Mouse (Mus musculus) heart, embryonic 14.5 days (tissue): ENCODE measurements around the gene Negr1. TPM values are rescaled to one million over a fixed set of nuclear protein-coding genes. Genes with fewer than 3 reads are reported as not detected.

Experiments
- ATAC-seq: fragments of 200-750 bp; cut with Nextera tagmentation; 2 replicates; pipeline ENCODE4 v1.8.0; 2017; ENCODE audit warnings: low read depth, moderate TSS enrichment; ENCODE audit not compliant: insufficient number of reproducible peaks, insufficient read depth, low FRiP score
- H3K27ac ChIP-seq, 2 experiments: fragments of 200-500 bp in 1 of 2; fragments of 300-500 bp in 1 of 2; sonication (generic) in 1 of 2; replicated peaks in 1 of 2; 2 replicates each; pipeline ENCODE4 v1.5.1; 2012 to 2014; ENCODE audit warnings: low read depth in 2 of 2, low read length in 2 of 2, control low read depth in 1 of 2, mild to moderate bottlenecking in 1 of 2, mixed read lengths in 1 of 2; ENCODE audit not compliant: control insufficient read depth in 1 of 2, insufficient read depth in 1 of 2
- H3K27me3 ChIP-seq: fragments of 300-500 bp; sonication (generic); 2 replicates; pipeline ENCODE4 v1.6.1; 2014; ENCODE audit warnings: mild to moderate bottlenecking, low read length, control low read depth; ENCODE audit not compliant: control insufficient read depth, insufficient read depth
- H3K36me3 ChIP-seq: fragments of 300-500 bp; sonication (generic); 2 replicates; pipeline ENCODE4 v1.6.1; 2014; ENCODE audit warnings: mild to moderate bottlenecking, control low read depth, low read length, mixed read lengths; ENCODE audit not compliant: control insufficient read depth, insufficient read depth
- H3K4me1 ChIP-seq, 2 experiments: fragments of 200-500 bp in 1 of 2; fragments of 300-500 bp in 1 of 2; sonication (generic) in 1 of 2; 2 replicates each; pipeline ENCODE4 v1.6.1; 2012 to 2014; ENCODE audit warnings: low read length in 2 of 2, control low read depth in 1 of 2, mixed read lengths in 1 of 2; ENCODE audit not compliant: control insufficient read depth in 2 of 2, insufficient read depth in 2 of 2
- H3K4me2 ChIP-seq: fragments of 300-500 bp; sonication (generic); 2 replicates; pipeline ENCODE4 v1.6.1; 2014; ENCODE audit warnings: mild to moderate bottlenecking, low read length
- H3K4me3 ChIP-seq, 2 experiments: fragments of 200-500 bp in 1 of 2; fragments of 300-500 bp in 1 of 2; sonication (generic) in 1 of 2; 2 replicates each; pipeline ENCODE4 v1.5.1; 2012 to 2014; ENCODE audit warnings: low read length in 2 of 2, mild to moderate bottlenecking in 2 of 2, control low read depth in 1 of 2, low read depth in 1 of 2, moderate library complexity in 1 of 2; ENCODE audit not compliant: control insufficient read depth in 1 of 2, insufficient read depth in 1 of 2
- H3K9ac ChIP-seq: fragments of 300-500 bp; sonication (generic); 2 replicates; pipeline ENCODE4 v1.6.1; 2014; ENCODE audit warnings: mild to moderate bottlenecking, low read length
- H3K9me3 ChIP-seq: fragments of 300-500 bp; sonication (generic); 2 replicates; pipeline ENCODE4 v1.6.1; 2016; ENCODE audit warnings: low read length, control low read depth; ENCODE audit not compliant: control insufficient read depth
- WGBS: fragments of 180-500 bp; shearing (Covaris S2); extraction: QIAGEN DNeasy Blood & Tissue Kit; methylation state at CpG from one replicate; pipeline ENCODE4 v1.1.7; 2014; 5-methylcytosine and 5-hydroxymethylcytosine counted together
- polyA plus RNA-seq: library from polyadenylated mRNA; unstranded; fragments of >200 nt; fragmentation: Nextera tagmentation; extraction: Ambion mirVana; gene quantifications from 2 replicates; pipeline ENCODE4 v1.2.1, GENCODE M21; 2014

The Negr1 gene
- polyA plus RNA-seq, 1 experiment from 2014 or later: 2.4 TPM

- H3K27me3 ChIP-seq: no peaks in the 10 kb centered on the region
- no peaks in the 10 kb centered on the region for H3K4me1 ChIP-seq
- no peak overlapping the region for H3K27ac ChIP-seq
- WGBS: 69% methylated on average over 2 of the region's 2 CpGs
- H3K9ac ChIP-seq: no peak overlapping the region
- H3K4me2 ChIP-seq: no peak overlapping the region
- no peak for ATAC-seq
- H3K36me3 ChIP-seq: no peaks in the 10 kb centered on the region
- no peak overlapping the region for H3K4me3 ChIP-seq
- H3K9me3 ChIP-seq: no peaks in the 10 kb centered on the region
Observed at GRCm38 (mm10) chr3:156628594-156628993, 67.0 kb downstream of the Negr1 start.

DNA sequence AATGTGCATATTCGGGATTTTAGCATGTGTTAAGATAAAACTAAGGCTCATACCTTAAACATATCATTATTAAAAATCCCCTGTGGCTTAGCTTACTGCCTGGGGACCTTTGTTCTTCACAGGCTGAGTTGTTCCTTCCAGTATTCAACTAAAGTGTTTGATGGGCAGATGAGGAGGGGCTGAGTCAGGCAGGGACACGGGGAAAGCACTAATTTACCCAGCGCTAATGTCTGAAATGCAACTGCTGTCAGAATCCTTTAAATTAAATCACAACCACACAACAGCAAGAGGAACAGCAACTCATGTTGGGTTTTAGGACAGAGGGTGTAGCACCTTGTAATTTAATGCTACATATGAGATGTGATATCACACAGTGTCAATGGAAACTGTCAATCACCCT, 71.3 kb downstream of the Negr1 start:
- H3K9ac ChIP-seq: no peak overlapping the region
- 53% methylated on average over 3 of the region's 3 CpGs for WGBS
- no peak for ATAC-seq

DNA sequence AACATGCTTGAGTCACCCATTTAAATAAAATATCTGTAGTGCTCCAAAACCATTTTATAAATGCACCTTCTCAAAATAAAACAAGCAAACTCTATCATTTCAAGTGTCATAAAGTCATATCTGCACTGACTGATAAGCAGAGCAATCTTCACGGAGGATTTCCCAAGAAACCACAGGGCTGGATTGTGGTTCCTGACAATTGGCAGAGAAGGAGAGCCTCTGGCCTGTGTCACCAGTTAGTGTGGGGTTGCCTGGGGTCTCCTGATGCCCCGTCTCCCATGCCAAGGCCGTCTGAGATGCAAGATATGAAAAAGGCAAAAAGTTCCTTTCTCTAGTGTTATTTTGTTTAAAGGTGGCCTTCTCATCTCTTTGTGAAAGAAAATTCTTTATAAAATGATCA, 77.8 kb downstream of the Negr1 start:
- Histone ChIP-seq H3K27ac (no peak overlapping the region), H3K4me3 (no peak overlapping the region), H3K4me2 (no peak overlapping the region), H3K4me1 (no peaks in the 10 kb centered on the region), H3K27me3 (no peaks in the 10 kb centered on the region), H3K9ac (no peak overlapping the region), H3K9me3 (no peaks in the 10 kb centered on the region), H3K36me3 (no peaks in the 10 kb centered on the region)
- 40% methylated on average over 3 of the region's 3 CpGs for WGBS
- ATAC-seq: no peak

More for the DNA sequence above, 71.3 kb downstream of the Negr1 start:
- Histone ChIP-seq H3K36me3 (no peaks in the 10 kb centered on the region), H3K4me1 (no peaks in the 10 kb centered on the region), H3K27ac (no peak overlapping the region), H3K9me3 (no peaks in the 10 kb centered on the region), H3K4me2 (no peak overlapping the region), H3K4me3 (no peak overlapping the region), H3K27me3 (no peaks in the 10 kb centered on the region)

- no peak overlapping the region for H3K4me2 ChIP-seq
- WGBS: 83% methylated on average over 3 of the region's 3 CpGs
Observed at GRCm38 (mm10) chr3:156643710-156644363, 82.2 kb downstream of the Negr1 start.

DNA sequence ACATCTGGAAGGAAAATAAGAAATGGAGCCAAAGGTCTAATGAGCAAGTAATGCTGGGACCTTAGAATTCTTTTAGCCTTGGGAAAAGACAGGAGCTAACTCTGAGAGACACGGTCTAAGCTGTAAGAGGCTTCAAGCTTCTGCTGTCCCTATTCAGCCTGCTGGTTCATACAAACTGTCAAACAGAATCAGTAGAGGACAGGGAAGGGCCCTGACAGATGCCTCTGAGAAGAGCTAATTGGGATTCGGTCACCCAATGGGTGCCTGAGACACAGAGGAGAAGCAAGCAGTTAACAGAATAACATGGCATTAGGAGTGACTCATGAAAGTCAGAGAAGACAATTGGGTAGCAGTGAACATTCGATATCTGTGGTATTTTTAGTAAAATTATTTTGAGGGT, 86.8 kb downstream of the Negr1 start:
- 57% methylated on average over 3 of the region's 3 CpGs for WGBS
- no peak overlapping the region for H3K4me2 ChIP-seq
- no peaks in the 10 kb centered on the region for H3K27me3 ChIP-seq
- H3K36me3 ChIP-seq: no peaks in the 10 kb centered on the region
- H3K9me3 ChIP-seq: no peaks in the 10 kb centered on the region
- H3K9ac ChIP-seq: no peak overlapping the region
- no peaks in the 10 kb centered on the region for H3K4me1 ChIP-seq
- no peak overlapping the region for H3K4me3 ChIP-seq
- H3K27ac ChIP-seq: no peak overlapping the region
- no peak for ATAC-seq

More at GRCm38 (mm10) chr3:156643710-156644363, 82.2 kb downstream of the Negr1 start:
- H3K36me3 ChIP-seq: no peaks in the 10 kb centered on the region
- no peak overlapping the region for H3K27ac ChIP-seq
- no peak for ATAC-seq
- H3K4me3 ChIP-seq: no peak overlapping the region
- H3K9me3 ChIP-seq: no peaks in the 10 kb centered on the region
- H3K27me3 ChIP-seq: no peaks in the 10 kb centered on the region
- no peaks in the 10 kb centered on the region for H3K4me1 ChIP-seq
- no peak overlapping the region for H3K9ac ChIP-seq

GRCm38 (mm10) chr3:156662553-156662952, 101.0 kb downstream of the Negr1 start:
- Histone ChIP-seq H3K27ac (no peak overlapping the region), H3K27me3 (no peaks in the 10 kb centered on the region), H3K9me3 (no peaks in the 10 kb centered on the region), H3K4me1 (no peaks in the 10 kb centered on the region), H3K9ac (no peak overlapping the region), H3K36me3 (no peaks in the 10 kb centered on the region), H3K4me3 (no peak overlapping the region), H3K4me2 (no peak overlapping the region)
- no peak for ATAC-seq
- WGBS: 80% methylated on average over 2 of the region's 2 CpGs

DNA sequence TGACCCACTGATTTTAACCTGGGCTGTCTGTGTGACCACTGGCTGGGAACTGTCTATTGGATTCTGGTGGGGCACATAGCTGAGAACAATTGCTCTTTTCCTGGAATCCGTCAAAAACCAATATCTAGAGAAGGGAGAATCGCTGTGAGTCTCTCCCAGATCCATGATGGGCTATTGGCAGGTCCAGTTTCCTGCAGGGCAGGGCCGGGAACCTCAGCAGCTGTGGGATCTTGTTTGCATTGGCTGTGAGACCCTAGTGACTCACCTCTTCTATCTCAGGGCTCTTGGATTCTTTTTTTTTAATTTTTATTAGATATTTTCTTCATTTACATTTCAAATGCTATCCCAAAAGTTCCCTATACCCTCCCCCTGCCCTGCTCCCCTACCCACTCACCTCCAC, 111.0 kb downstream of the Negr1 start:
- no peak overlapping the region for H3K4me3 ChIP-seq
- no peak overlapping the region for H3K4me2 ChIP-seq
- H3K27me3 ChIP-seq: no peaks in the 10 kb centered on the region
- H3K36me3 ChIP-seq: no peaks in the 10 kb centered on the region
- no peak for ATAC-seq
- WGBS: 68% methylated on average over 3 of the region's 3 CpGs
- no peaks in the 10 kb centered on the region for H3K9me3 ChIP-seq
- no peak overlapping the region for H3K9ac ChIP-seq
- no peak overlapping the region for H3K27ac ChIP-seq
- no peaks in the 10 kb centered on the region for H3K4me1 ChIP-seq

GRCm38 (mm10) chr3:156690059-156690605, 128.5 kb downstream of the Negr1 start:
- H3K27me3 ChIP-seq: no peaks in the 10 kb centered on the region
- H3K9me3 ChIP-seq: no peaks in the 10 kb centered on the region
- 88% methylated on average over 5 of the region's 5 CpGs for WGBS
- H3K9ac ChIP-seq: no peak overlapping the region
- no peaks in the 10 kb centered on the region for H3K36me3 ChIP-seq
- no peak overlapping the region for H3K27ac ChIP-seq
- ATAC-seq: no peak
- H3K4me1 ChIP-seq: no peaks in the 10 kb centered on the region
- no peak overlapping the region for H3K4me2 ChIP-seq
- H3K4me3 ChIP-seq: no peak overlapping the region
